Mouse (Mus musculus) liver, postnatal 0 days (tissue): ENCODE measurements around the gene Zfp536. TPM values are rescaled to one million over a fixed set of nuclear protein-coding genes. Genes with fewer than 3 reads are reported as not detected.

Experiments used
- ATAC-seq: fragments of 200-750 bp; cut with Nextera tagmentation; 2 replicates; pipeline ENCODE4 v1.8.0; 2017; ENCODE audit warnings: mild to moderate bottlenecking, moderate library complexity
- DNase-seq: peaks from one replicate; pipeline ENCODE4 v3.0.0-alpha.2; 2016
- H3K27ac ChIP-seq: fragments of 300-500 bp; sonication (generic); 2 replicates; pipeline ENCODE4 v1.5.1; 2014; ENCODE audit warnings: antibody characterized with exemption, moderate library complexity, mild to moderate bottlenecking, low read depth
- H3K27me3 ChIP-seq: fragments of 300-500 bp; sonication (generic); 2 replicates; pipeline ENCODE4 v1.6.1; 2014; ENCODE audit warnings: low read length, control low read depth, mixed read lengths; ENCODE audit not compliant: insufficient read depth
- H3K36me3 ChIP-seq: fragments of 300-500 bp; sonication (generic); replicated peaks from 2 replicates; pipeline ENCODE4 v1.6.1; 2014; ENCODE audit warnings: mild to moderate bottlenecking, control low read depth, low read length, moderate library complexity, mixed read lengths; ENCODE audit not compliant: insufficient read depth
- H3K4me1 ChIP-seq: fragments of 300-500 bp; sonication (generic); 2 replicates; pipeline ENCODE4 v1.6.1; 2014; ENCODE audit warnings: antibody characterized with exemption, mild to moderate bottlenecking, control low read depth; ENCODE audit not compliant: insufficient read depth
- H3K4me2 ChIP-seq: fragments of 300-500 bp; sonication (generic); 2 replicates; pipeline ENCODE4 v1.6.1; 2014; ENCODE audit warnings: low read depth, mild to moderate bottlenecking, low read length, moderate library complexity, mixed read lengths
- H3K4me3 ChIP-seq: fragments of 300-500 bp; sonication (generic); 2 replicates; pipeline ENCODE4 v1.5.1; 2014; ENCODE audit warnings: low read depth, low read length
- H3K9ac ChIP-seq: fragments of 300-500 bp; sonication (generic); replicated peaks from 2 replicates; pipeline ENCODE4 v1.6.1; 2014; ENCODE audit warnings: mild to moderate bottlenecking, moderate library complexity
- H3K9me3 ChIP-seq: fragments of 300-500 bp; sonication (generic); 2 replicates; pipeline ENCODE4 v1.6.1; 2016; ENCODE audit warnings: mild to moderate bottlenecking, control low read depth, low read length, mixed read lengths
- CTCF ChIP-seq: sonication (generic); IDR thresholded peaks from 2 replicates; pipeline ENCODE4 v1.5.1; 2016; ENCODE audit warnings: antibody characterized with exemption, low read depth
- EP300 ChIP-seq: IDR thresholded peaks from 2 replicates; pipeline ENCODE4 v1.6.1; 2016; ENCODE audit warnings: antibody characterized with exemption, low read depth, mild to moderate bottlenecking
- WGBS: fragments of 180-500 bp; shearing (Covaris S2); extraction: QIAGEN DNeasy Blood & Tissue Kit; methylation state at CpG from one replicate; pipeline ENCODE4 v1.1.7; 2014; ENCODE audit not compliant: insufficient replicate concordance; 5-methylcytosine and 5-hydroxymethylcytosine counted together
- polyA plus RNA-seq: library from polyadenylated mRNA; unstranded; fragments of >200 nt; fragmentation: Nextera tagmentation; extraction: Ambion mirVana; gene quantifications from 2 replicates; pipeline ENCODE4 v1.2.1, GENCODE M21; 2015

Gene Zfp536
- polyA plus RNA-seq, 1 experiment from 2014 or later = not detected

- H3K4me2 ChIP-seq = no peak overlapping the region
- H3K36me3 ChIP-seq = no peaks in the 10 kb centered on the region
- no peak for TF ChIP-seq CTCF
- no peak for TF ChIP-seq EP300
- H3K27ac ChIP-seq = no peak overlapping the region
- H3K9ac ChIP-seq = no peak overlapping the region
- DNase-seq (no peak), ATAC-seq (no peak)
- H3K27me3 ChIP-seq = no peaks in the 10 kb centered on the region
- WGBS = 28% methylated on average over 12 of the region's 12 CpGs
- H3K4me3 ChIP-seq = no peak overlapping the region
- no peaks in the 10 kb centered on the region for H3K4me1 ChIP-seq
- no peaks in the 10 kb centered on the region for H3K9me3 ChIP-seq
These were observed 133.6 kb downstream of the Zfp536 start for GRCm38 (mm10) chr7:37639740-37640397.

DNA sequence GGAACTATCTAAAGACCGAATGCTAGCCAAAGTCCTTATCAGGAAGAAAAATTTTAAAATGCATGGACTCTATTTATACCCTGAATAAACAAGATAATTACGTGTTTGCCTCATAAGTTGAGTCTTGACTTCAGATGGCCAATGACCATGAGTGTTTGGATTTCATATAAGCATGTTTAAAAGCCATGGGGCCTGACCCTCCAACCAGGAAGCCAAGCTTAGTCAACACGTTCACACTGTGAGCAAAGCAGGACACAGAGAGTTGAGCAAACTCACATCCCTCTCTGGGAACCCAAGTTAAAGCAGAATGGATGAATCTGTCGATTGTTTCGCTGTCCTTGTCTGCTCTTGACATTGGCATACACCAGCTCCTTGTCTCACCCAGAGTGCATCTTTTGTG lies 138.6 kb downstream of the Zfp536 start:
- H3K4me1 ChIP-seq = no peaks in the 10 kb centered on the region
- H3K9me3 ChIP-seq = no peaks in the 10 kb centered on the region
- WGBS = 67% methylated on average over 5 of the region's 5 CpGs
- ATAC-seq (no peak), DNase-seq (no peak)
- no peak overlapping the region for H3K4me3 ChIP-seq
- H3K4me2 ChIP-seq = no peak overlapping the region
- H3K36me3 ChIP-seq = no peaks in the 10 kb centered on the region
- no peak overlapping the region for H3K27ac ChIP-seq
- TF ChIP-seq CTCF = no peak
- no peak for TF ChIP-seq EP300
- no peak overlapping the region for H3K9ac ChIP-seq
- H3K27me3 ChIP-seq = no peaks in the 10 kb centered on the region

DNA sequence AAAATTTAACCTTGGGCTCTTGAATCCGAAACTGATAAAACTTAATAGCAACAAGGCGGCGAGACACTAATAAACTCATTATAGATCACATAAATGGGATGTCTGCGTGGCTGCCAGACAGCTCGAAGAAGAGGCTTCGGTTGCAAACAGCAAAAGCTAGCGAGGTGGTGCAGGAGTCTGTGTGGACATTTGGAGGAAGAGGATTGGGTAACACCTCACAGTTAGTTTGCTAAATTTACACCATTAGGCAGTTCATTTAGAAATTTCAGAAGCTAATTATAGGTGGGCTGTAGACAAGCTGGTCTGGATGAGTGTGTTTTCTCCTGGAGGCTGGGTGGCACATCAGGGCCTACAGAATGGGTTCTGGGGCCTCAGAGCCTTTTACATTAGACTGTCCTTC lies 143.0 kb downstream of the Zfp536 start:
- Histone ChIP-seq H3K9me3 (no peaks in the 10 kb centered on the region), H3K4me3 (no peak overlapping the region), H3K4me2 (no peak overlapping the region), H3K27me3 (0 out of 2 replicates have a peak, but pooled peaks cover 3% of the 10 kb centered on the region), H3K36me3 (no peaks in the 10 kb centered on the region), H3K27ac (no peak overlapping the region), H3K9ac (no peak overlapping the region), H3K4me1 (no peaks in the 10 kb centered on the region)
- ATAC-seq (no peak), DNase-seq (no peak)
- 69% methylated on average over 7 of the region's 7 CpGs for WGBS
- TF ChIP-seq EP300 (no peak), CTCF (no peak)

GRCm38 (mm10) chr7:37627897-37628510 lies 145.4 kb downstream of the Zfp536 start:
- H3K9ac ChIP-seq = no peak overlapping the region
- H3K27ac ChIP-seq = no peak overlapping the region
- no peak for TF ChIP-seq EP300
- TF ChIP-seq CTCF = no peak
- DNase-seq = no peak
- H3K9me3 ChIP-seq = no peaks in the 10 kb centered on the region
- no peak overlapping the region for H3K4me2 ChIP-seq
- 79% methylated on average over 6 of the region's 6 CpGs for WGBS
- no peak overlapping the region for H3K4me3 ChIP-seq
- peaks cover 16% of the 10 kb centered on the region for H3K27me3 ChIP-seq
- no peaks in the 10 kb centered on the region for H3K4me1 ChIP-seq
- no peaks in the 10 kb centered on the region for H3K36me3 ChIP-seq
- no peak for ATAC-seq

- H3K27ac ChIP-seq = no peak overlapping the region
- no peak for DNase-seq
- H3K4me1 ChIP-seq = no peaks in the 10 kb centered on the region
- H3K4me3 ChIP-seq = no peak overlapping the region
- H3K36me3 ChIP-seq = no peaks in the 10 kb centered on the region
- no peak for ATAC-seq
- H3K4me2 ChIP-seq = no peak overlapping the region
- TF ChIP-seq CTCF = no peak
- no peak for TF ChIP-seq EP300
- WGBS = 53% methylated on average over 8 of the region's 8 CpGs
- H3K27me3 ChIP-seq = peaks cover 16% of the 10 kb centered on the region
- H3K9me3 ChIP-seq = no peaks in the 10 kb centered on the region
- no peak overlapping the region for H3K9ac ChIP-seq
These were observed 147.7 kb downstream of the Zfp536 start for GRCm38 (mm10) chr7:37625758-37626157.

DNA sequence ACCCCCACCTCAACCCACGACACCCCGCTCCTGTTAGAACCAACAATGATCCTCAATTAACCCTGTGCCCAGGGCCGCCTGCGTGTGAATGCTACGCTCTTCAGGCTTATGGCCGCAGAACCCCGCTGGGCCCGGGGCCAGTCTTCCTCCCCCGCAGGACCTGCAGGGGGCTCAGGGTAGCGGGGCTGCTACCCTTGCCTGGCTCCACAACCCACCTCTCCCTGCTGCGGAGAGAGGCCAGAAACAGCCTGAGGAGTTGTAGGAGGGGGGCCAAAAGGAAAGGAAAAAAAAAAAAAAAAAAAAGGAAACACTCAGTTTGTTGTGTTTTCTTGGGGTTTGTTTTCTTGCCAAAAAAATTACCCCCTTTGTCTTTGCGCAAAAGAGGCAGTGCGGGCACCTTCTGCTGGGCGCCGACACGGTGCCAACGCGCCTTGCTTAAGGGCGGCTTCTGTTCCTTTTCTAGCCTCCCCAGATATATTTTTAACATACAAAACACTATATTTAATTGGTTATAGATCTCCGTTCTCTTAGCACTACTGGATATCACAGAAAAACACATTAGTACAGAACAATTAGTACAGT lies 148.6 kb downstream of the Zfp536 start:
- peaks cover 16% of the 10 kb centered on the region for H3K27me3 ChIP-seq
- no peaks in the 10 kb centered on the region for H3K4me1 ChIP-seq
- TF ChIP-seq CTCF = no peak
- TF ChIP-seq EP300 = no peak
- H3K36me3 ChIP-seq = no peaks in the 10 kb centered on the region
- 10% methylated on average over 20 of the region's 20 CpGs for WGBS
- 0 out of 2 replicates have a peak overlapping the region, but pooled peaks have one; percentile 29 for H3K4me3 ChIP-seq
- no peaks in the 10 kb centered on the region for H3K9me3 ChIP-seq
- H3K4me2 ChIP-seq = peak overlapping the region; percentile 60
- no peak for DNase-seq
- no peak for ATAC-seq
- H3K27ac ChIP-seq = no peak overlapping the region
- no peak overlapping the region for H3K9ac ChIP-seq
